ENCODE assay signal across 17 mouse cellular contexts in genomic region chr13:107365766-107366165, GRCm38 (mm10).
"Had no signal": no experiment of that assay in that cellular context is flagged by ENCODE, and none has a peak within 500 bp of the region (broad histone marks: within the 10 kb centered on the region; RNA-seq: fewer than 3 reads in every experiment).

No protein-coding gene starts in this region.

- H3K27ac ChIP-seq: lung, embryonic 15.5 days; macrophage; midbrain, embryonic 13.5 days; midbrain, embryonic 15.5 days; neural tube, embryonic 12.5 days; stomach, embryonic 15.5 days; stomach, postnatal 0 days had no signal

- ATAC-seq: lung, postnatal 0 days; midbrain, embryonic 13.5 days; midbrain, embryonic 15.5 days had no signal

- H3K9ac ChIP-seq: lung, embryonic 15.5 days; midbrain, embryonic 13.5 days; midbrain, embryonic 15.5 days; neural tube, embryonic 12.5 days; stomach, embryonic 15.5 days had no signal

- DNase-seq: lung, adult 2 months; lung, postnatal 14 days; lung, postnatal 36 days; right cerebral cortex, postnatal 14 days; thymus, adult 2 months; thymus, postnatal 25 days; thymus, postnatal 4 days had no signal

- H3K27me3 ChIP-seq: lung, embryonic 15.5 days; megakaryocyte, embryonic 14.5 days; midbrain, embryonic 13.5 days; midbrain, embryonic 15.5 days; neural tube, embryonic 12.5 days; stomach, embryonic 15.5 days had no signal

- H3K36me3 ChIP-seq: lung, embryonic 15.5 days; midbrain, embryonic 13.5 days; midbrain, embryonic 15.5 days; neural tube, embryonic 12.5 days; stomach, embryonic 15.5 days had no signal

- H3K4me3 ChIP-seq: lung, embryonic 15.5 days; megakaryocyte, embryonic 14.5 days; midbrain, embryonic 13.5 days; midbrain, embryonic 15.5 days; neural tube, embryonic 12.5 days; stomach, embryonic 15.5 days had no signal

- H3K9me3 ChIP-seq: lung, embryonic 15.5 days; megakaryocyte, embryonic 14.5 days; midbrain, embryonic 13.5 days; midbrain, embryonic 15.5 days; neural tube, embryonic 12.5 days; stomach, embryonic 15.5 days had no signal

- H3K4me2 ChIP-seq: lung, embryonic 15.5 days; midbrain, embryonic 11.5 days; midbrain, embryonic 13.5 days; midbrain, embryonic 15.5 days; neural tube, embryonic 12.5 days; stomach, embryonic 15.5 days had no signal

- H3K4me1 ChIP-seq: lung, embryonic 15.5 days; midbrain, embryonic 13.5 days; midbrain, embryonic 15.5 days; neural tube, embryonic 12.5 days; stomach, embryonic 15.5 days had no signal
